ENCODE assay signal across 23 mouse cellular contexts in genomic region chr9:85589210-85589609, GRCm38 (mm10).
"Had no signal": no experiment of that assay in that cellular context is flagged by ENCODE, and none has a peak within 500 bp of the region (broad histone marks: within the 10 kb centered on the region; RNA-seq: fewer than 3 reads in every experiment).

No protein-coding gene starts in this region.

- H3K9me3 ChIP-seq: limb, embryonic 10.5 days; liver, embryonic 12.5 days; liver, embryonic 15.5 days; lung, embryonic 15.5 days; midbrain, embryonic 12.5 days; neural tube, embryonic 12.5 days; neural tube, embryonic 15.5 days had no signal

- ATAC-seq: liver, embryonic 12.5 days had no signal

- H3K36me3 ChIP-seq: limb, embryonic 10.5 days; limb, embryonic 13.5 days; liver, embryonic 12.5 days; liver, embryonic 15.5 days; lung, embryonic 15.5 days; midbrain, embryonic 12.5 days; neural tube, embryonic 12.5 days; neural tube, embryonic 15.5 days had no signal

- H3K27ac ChIP-seq: kidney, postnatal 0 days; layer of hippocampus, adult 2 months; limb, embryonic 10.5 days; limb, embryonic 13.5 days; liver, embryonic 12.5 days; liver, embryonic 15.5 days; lung, embryonic 15.5 days; midbrain, embryonic 12.5 days; neural tube, embryonic 12.5 days; neural tube, embryonic 15.5 days; stomach, postnatal 0 days had no signal

- H3K4me3 ChIP-seq: layer of hippocampus, adult 2 months; limb, embryonic 10.5 days; limb, embryonic 13.5 days; liver, embryonic 12.5 days; liver, embryonic 15.5 days; lung, embryonic 15.5 days; midbrain, embryonic 12.5 days; neural tube, embryonic 12.5 days; neural tube, embryonic 15.5 days had no signal

- DNase-seq: kidney, postnatal 25 days; layer of hippocampus, adult 9-11 months; liver; lung, adult 18-20 months; lung, postnatal 10 days; lung, postnatal 4 days; right cerebral cortex, adult 18-20 months; right cerebral cortex, postnatal 14 days; right cerebral cortex, postnatal 4 days; thymus, adult 2 months; thymus, postnatal 14 days; thymus, postnatal 4 days had no signal

- H3K4me2 ChIP-seq: limb, embryonic 13.5 days; liver, embryonic 12.5 days; liver, embryonic 15.5 days; lung, embryonic 15.5 days; midbrain, embryonic 12.5 days; neural tube, embryonic 12.5 days; neural tube, embryonic 15.5 days had no signal

- H3K27me3 ChIP-seq: liver, embryonic 12.5 days; liver, embryonic 15.5 days; lung, embryonic 15.5 days; midbrain, embryonic 12.5 days; neural tube, embryonic 12.5 days; neural tube, embryonic 15.5 days had no signal

- H3K9ac ChIP-seq: limb, embryonic 13.5 days; liver, embryonic 12.5 days; liver, embryonic 15.5 days; lung, embryonic 15.5 days; midbrain, embryonic 12.5 days; neural tube, embryonic 12.5 days; neural tube, embryonic 15.5 days had no signal

- H3K4me1 ChIP-seq: limb, embryonic 10.5 days; limb, embryonic 13.5 days; liver, embryonic 12.5 days; liver, embryonic 15.5 days; lung, embryonic 15.5 days; midbrain, embryonic 12.5 days; neural tube, embryonic 12.5 days; neural tube, embryonic 15.5 days had no signal
